Mouse (Mus musculus): ENCODE measurements around the gene Vmn1r229. TPM values are rescaled to one million over a fixed set of nuclear protein-coding genes. Genes with fewer than 3 reads are reported as not detected.

The Vmn1r229 gene
- not detected for polyA plus RNA-seq (2014; fragmentation: Illumina TruSeq; extraction: RNeasy Lipid Tissue Mini Kit (QIAGEN cat#74804); ENCODE audit: low read depth, low replicate concordance)

GRCm38 (mm10) chr17:20811255-20811654, at the start of gene Vmn1r229:
Gene Vmn1r229, plus strand, starts transcription at chr17:20811555.

GRCm38 (mm10) chr17:20786057-20786456, 25.3 kb upstream of the Vmn1r229 start, which contains the start of gene Vmn1r228:
Gene Vmn1r228, minus strand, starts transcription at chr17:20786157.

GRCm38 (mm10) chr17:20840144-20840543, 28.8 kb downstream of the Vmn1r229 start, which contains the start of gene Vmn1r230:
Gene Vmn1r230, plus strand, starts transcription at chr17:20840444.

Other genes starting within 250 kb of the Vmn1r229 start
- gene Vmn2r109, start 246.8 kb upstream of the Vmn1r229 start, polyA plus RNA-seq (2014; fragmentation: Illumina TruSeq; extraction: RNeasy Lipid Tissue Mini Kit (QIAGEN cat#74804); ENCODE audit: low read depth, low replicate concordance), result not detected
- gene Vmn2r110, start 215.1 kb upstream of the Vmn1r229 start, polyA plus RNA-seq (2014; fragmentation: Illumina TruSeq; extraction: RNeasy Lipid Tissue Mini Kit (QIAGEN cat#74804); ENCODE audit: low read depth, low replicate concordance), result not detected
- not detected for gene Fpr-rs3, start 186.7 kb upstream of the Vmn1r229 start, polyA plus RNA-seq (2014; fragmentation: Illumina TruSeq; extraction: RNeasy Lipid Tissue Mini Kit (QIAGEN cat#74804); ENCODE audit: low read depth, low replicate concordance)
- not detected for gene Vmn1r226, start 128.7 kb upstream of the Vmn1r229 start, polyA plus RNA-seq (2014; fragmentation: Illumina TruSeq; extraction: RNeasy Lipid Tissue Mini Kit (QIAGEN cat#74804); ENCODE audit: low read depth, low replicate concordance)
- not detected for gene Vmn1r227, start 81.7 kb upstream of the Vmn1r229 start, polyA plus RNA-seq (2014; fragmentation: Illumina TruSeq; extraction: RNeasy Lipid Tissue Mini Kit (QIAGEN cat#74804); ENCODE audit: low read depth, low replicate concordance)
- gene Vmn1r228, start 25.4 kb upstream of the Vmn1r229 start, polyA plus RNA-seq (2014; fragmentation: Illumina TruSeq; extraction: RNeasy Lipid Tissue Mini Kit (QIAGEN cat#74804); ENCODE audit: low read depth, low replicate concordance), result not detected
- gene Vmn1r230, start 28.9 kb downstream of the Vmn1r229 start, polyA plus RNA-seq (2014; fragmentation: Illumina TruSeq; extraction: RNeasy Lipid Tissue Mini Kit (QIAGEN cat#74804); ENCODE audit: low read depth, low replicate concordance), result not detected
- gene Vmn1r231, start 93.5 kb downstream of the Vmn1r229 start, polyA plus RNA-seq (2014; fragmentation: Illumina TruSeq; extraction: RNeasy Lipid Tissue Mini Kit (QIAGEN cat#74804); ENCODE audit: low read depth, low replicate concordance), result not detected
- not detected for gene Vmn1r232, start 108.2 kb downstream of the Vmn1r229 start, polyA plus RNA-seq (2014; fragmentation: Illumina TruSeq; extraction: RNeasy Lipid Tissue Mini Kit (QIAGEN cat#74804); ENCODE audit: low read depth, low replicate concordance)
- 184 TPM for gene Ppp2r1a, start 133.8 kb downstream of the Vmn1r229 start, polyA plus RNA-seq (2014; fragmentation: Illumina TruSeq; extraction: RNeasy Lipid Tissue Mini Kit (QIAGEN cat#74804); ENCODE audit: low read depth, low replicate concordance)
- gene Vmn1r233, start 184.9 kb downstream of the Vmn1r229 start, polyA plus RNA-seq (2014; fragmentation: Illumina TruSeq; extraction: RNeasy Lipid Tissue Mini Kit (QIAGEN cat#74804); ENCODE audit: low read depth, low replicate concordance), result not detected
- 12.5 TPM for gene Zfp160, start 197.3 kb downstream of the Vmn1r229 start, polyA plus RNA-seq (2014; fragmentation: Illumina TruSeq; extraction: RNeasy Lipid Tissue Mini Kit (QIAGEN cat#74804); ENCODE audit: low read depth, low replicate concordance)